Mouse (Mus musculus) spleen, adult 2 months (tissue): Measurements from ENCODE around the gene Wdr20.

Source experiments
- CTCF ChIP-seq: fragments of 200-500 bp; IDR thresholded peaks from 2 replicates; pipeline ENCODE4 v1.5.1; 2011; ENCODE audit warnings: mild to moderate bottlenecking, inconsistent platforms; ENCODE audit not compliant: insufficient read depth, insufficient read length, insufficient replicate concordance; ENCODE audit errors: extremely low read depth
- POLR2A ChIP-seq: fragments of 200-500 bp; IDR thresholded peaks from 2 replicates; pipeline ENCODE4 v1.6.1; 2011; ENCODE audit warnings: low read depth, low read length, inconsistent platforms

GRCm38 (mm10) chr12:110700730-110701129 lies 37.0 kb upstream of the Wdr20 start:
- TF ChIP-seq CTCF (no peak), POLR2A (no peak)
